Mouse (Mus musculus) naive thymus-derived CD4-positive, alpha-beta T cell, adult 2 months (primary cell): ENCODE results near the gene Igflr1.

Source experiments
- DNase-seq: peaks from one replicate; pipeline ENCODE4 v3.0.0-alpha.2; 2011; ENCODE audit warnings: low read depth

Igflr1 gene

DNA sequence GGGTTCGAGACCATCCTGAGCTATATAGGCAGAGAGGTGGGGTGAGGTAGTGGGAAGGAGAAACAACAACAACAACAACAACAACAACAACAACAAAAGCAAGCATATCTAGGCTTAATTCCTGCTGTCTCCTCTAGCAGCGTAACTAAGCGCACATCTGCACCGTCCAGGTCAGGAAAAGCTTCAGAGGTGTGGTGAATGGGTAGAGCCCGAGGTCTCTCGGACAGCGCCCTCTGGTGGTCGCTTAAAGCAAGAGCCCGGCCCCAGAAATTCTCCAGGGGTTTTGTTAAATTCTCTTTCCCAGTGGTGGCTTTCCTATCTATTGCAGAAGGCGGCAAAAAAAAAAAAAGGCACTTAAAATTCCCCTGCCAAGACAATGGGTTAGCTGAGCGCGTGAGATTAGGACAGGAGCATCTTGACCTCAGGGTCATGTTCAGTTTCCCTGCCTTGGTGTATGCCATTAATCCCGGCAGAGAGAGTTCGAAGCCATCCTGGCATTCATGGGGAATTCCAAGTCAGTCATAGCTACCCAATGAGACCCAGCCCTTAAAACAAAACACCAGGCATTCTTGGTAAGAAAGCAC, 48.4 kb downstream of the Igflr1 start:
- peak; percentile 76 for DNase-seq

- peak; percentile 60 for DNase-seq
Observed at GRCm38 (mm10) chr7:30614454-30614853, 49.2 kb downstream of the Igflr1 start.

- DNase-seq, result no peak
Observed at GRCm38 (mm10) chr7:30615049-30615760, 50.0 kb downstream of the Igflr1 start.
